Mouse (Mus musculus) urinary bladder, postnatal 14 days (tissue): Measurements from ENCODE around the gene Naip1.
"Not testable (repeated sequence)": the region's sequence is repeated elsewhere in the genome, so short reads cannot be mapped to it uniquely, and the experiment has no call there.

Experiments
- DNase-seq: peaks from one replicate; pipeline ENCODE4 v3.0.0; 2021; ENCODE audit warnings: low spot score

The Naip1 gene

GRCm38 (mm10) chr13:100452415-100453127 lies at the start of gene Naip1:
Gene Naip1 (minus strand): TSS chr13:100452869.
- not testable (repeated sequence) for DNase-seq

- DNase-seq, result not testable (repeated sequence)
Measured at GRCm38 (mm10) chr13:100499625-100500024, 47.0 kb upstream of the Naip1 start.

GRCm38 (mm10) chr13:100495337-100495736 lies 42.7 kb upstream of the Naip1 start:
- DNase-seq, result no peak

GRCm38 (mm10) chr13:100494370-100494769 lies 41.7 kb upstream of the Naip1 start:
- not testable (repeated sequence) for DNase-seq

- no peak for DNase-seq
Measured at GRCm38 (mm10) chr13:100493313-100493712, 40.6 kb upstream of the Naip1 start.

GRCm38 (mm10) chr13:100492061-100492787 lies 39.6 kb upstream of the Naip1 start, which contains the start of gene Gtf2h2:
Gene Gtf2h2 (minus strand): TSS chr13:100492579.
- DNase-seq, result peak; percentile 85

GRCm38 (mm10) chr13:100491623-100492022 lies 39.0 kb upstream of the Naip1 start:
- no peak for DNase-seq

GRCm38 (mm10) chr13:100490424-100490823 lies 37.8 kb upstream of the Naip1 start:
- no peak for DNase-seq

- DNase-seq, result no peak
Measured at GRCm38 (mm10) chr13:100483610-100484009, 30.9 kb upstream of the Naip1 start.

- peak; percentile 5 for DNase-seq
Measured at GRCm38 (mm10) chr13:100463527-100464222, 11.0 kb upstream of the Naip1 start.

- no peak for DNase-seq
Measured at GRCm38 (mm10) chr13:100461336-100461735, 8.7 kb upstream of the Naip1 start.

- DNase-seq, result no peak
Measured at GRCm38 (mm10) chr13:100449495-100449894, 3.2 kb downstream of the Naip1 start.

GRCm38 (mm10) chr13:100440116-100440515 lies 12.6 kb downstream of the Naip1 start:
- no peak for DNase-seq

- no peak for DNase-seq
Measured at GRCm38 (mm10) chr13:100438701-100439100, 14.0 kb downstream of the Naip1 start.

- DNase-seq, result no peak
Measured at GRCm38 (mm10) chr13:100437322-100437825, 15.3 kb downstream of the Naip1 start.

GRCm38 (mm10) chr13:100436556-100437163 lies 16.0 kb downstream of the Naip1 start:
- not testable (repeated sequence) for DNase-seq

- not testable (repeated sequence) for DNase-seq
Measured at GRCm38 (mm10) chr13:100419958-100420357, 32.7 kb downstream of the Naip1 start.

GRCm38 (mm10) chr13:100414428-100414827 lies 38.2 kb downstream of the Naip1 start:
- DNase-seq, result no peak

- DNase-seq, result no peak
Measured at GRCm38 (mm10) chr13:100409825-100410224, 42.8 kb downstream of the Naip1 start.

- DNase-seq, result no peak
Measured at GRCm38 (mm10) chr13:100409181-100409580, 43.5 kb downstream of the Naip1 start.

- DNase-seq, result no peak
Measured at GRCm38 (mm10) chr13:100408242-100408641, 44.4 kb downstream of the Naip1 start.
